Mouse (Mus musculus) ES-E14 (cell line): ENCODE measurements around the gene Olfr1126.

Experiments used
- CHD2 ChIP-seq: IDR thresholded peaks from 2 replicates; pipeline ENCODE4 v1.6.1; 2014; ENCODE audit warnings: mild to moderate bottlenecking, low read depth, low read length, inconsistent platforms
- HCFC1 ChIP-seq: IDR thresholded peaks from 2 replicates; pipeline ENCODE4 v1.6.1; 2012; ENCODE audit warnings: low read length, inconsistent platforms, borderline replicate concordance; ENCODE audit not compliant: insufficient read depth
- ZC3H11A ChIP-seq: IDR thresholded peaks from 2 replicates; pipeline ENCODE4 v1.6.1; 2012; ENCODE audit warnings: low read depth, mild to moderate bottlenecking, inconsistent platforms, low read length, borderline replicate concordance
- ZNF384 ChIP-seq: IDR thresholded peaks from 2 replicates; pipeline ENCODE4 v1.6.1; 2012; ENCODE audit warnings: low read depth, low read length, inconsistent platforms

- no peak for TF ChIP-seq CHD2
- no peak for TF ChIP-seq ZC3H11A
- TF ChIP-seq ZNF384 = no peak
- no peak for TF ChIP-seq HCFC1
Measured at GRCm38 (mm10) chr2:87482276-87482675, 28.5 kb downstream of the Olfr1126 start.
